Mouse (Mus musculus) liver, postnatal 0 days (tissue): ENCODE results near the gene Astn1. TPM values are rescaled to one million over a fixed set of nuclear protein-coding genes. Genes with fewer than 3 reads are reported as not detected.

ENCODE experiments used
- ATAC-seq: fragments of 200-750 bp; cut with Nextera tagmentation; 2 replicates; pipeline ENCODE4 v1.8.0; 2017; ENCODE audit warnings: mild to moderate bottlenecking, moderate library complexity
- DNase-seq: peaks from one replicate; pipeline ENCODE4 v3.0.0-alpha.2; 2016
- H3K27ac ChIP-seq: fragments of 300-500 bp; sonication (generic); 2 replicates; pipeline ENCODE4 v1.5.1; 2014; ENCODE audit warnings: antibody characterized with exemption, moderate library complexity, mild to moderate bottlenecking, low read depth
- H3K27me3 ChIP-seq: fragments of 300-500 bp; sonication (generic); 2 replicates; pipeline ENCODE4 v1.6.1; 2014; ENCODE audit warnings: low read length, control low read depth, mixed read lengths; ENCODE audit not compliant: insufficient read depth
- H3K36me3 ChIP-seq: fragments of 300-500 bp; sonication (generic); replicated peaks from 2 replicates; pipeline ENCODE4 v1.6.1; 2014; ENCODE audit warnings: mild to moderate bottlenecking, control low read depth, low read length, moderate library complexity, mixed read lengths; ENCODE audit not compliant: insufficient read depth
- H3K4me1 ChIP-seq: fragments of 300-500 bp; sonication (generic); 2 replicates; pipeline ENCODE4 v1.6.1; 2014; ENCODE audit warnings: antibody characterized with exemption, mild to moderate bottlenecking, control low read depth; ENCODE audit not compliant: insufficient read depth
- H3K4me2 ChIP-seq: fragments of 300-500 bp; sonication (generic); 2 replicates; pipeline ENCODE4 v1.6.1; 2014; ENCODE audit warnings: low read depth, mild to moderate bottlenecking, low read length, moderate library complexity, mixed read lengths
- H3K4me3 ChIP-seq: fragments of 300-500 bp; sonication (generic); 2 replicates; pipeline ENCODE4 v1.5.1; 2014; ENCODE audit warnings: low read depth, low read length
- H3K9ac ChIP-seq: fragments of 300-500 bp; sonication (generic); replicated peaks from 2 replicates; pipeline ENCODE4 v1.6.1; 2014; ENCODE audit warnings: mild to moderate bottlenecking, moderate library complexity
- H3K9me3 ChIP-seq: fragments of 300-500 bp; sonication (generic); 2 replicates; pipeline ENCODE4 v1.6.1; 2016; ENCODE audit warnings: mild to moderate bottlenecking, control low read depth, low read length, mixed read lengths
- CTCF ChIP-seq: sonication (generic); IDR thresholded peaks from 2 replicates; pipeline ENCODE4 v1.5.1; 2016; ENCODE audit warnings: antibody characterized with exemption, low read depth
- EP300 ChIP-seq: IDR thresholded peaks from 2 replicates; pipeline ENCODE4 v1.6.1; 2016; ENCODE audit warnings: antibody characterized with exemption, low read depth, mild to moderate bottlenecking
- WGBS: fragments of 180-500 bp; shearing (Covaris S2); extraction: QIAGEN DNeasy Blood & Tissue Kit; methylation state at CpG from one replicate; pipeline ENCODE4 v1.1.7; 2014; ENCODE audit not compliant: insufficient replicate concordance; 5-methylcytosine and 5-hydroxymethylcytosine counted together
- polyA plus RNA-seq: library from polyadenylated mRNA; unstranded; fragments of >200 nt; fragmentation: Nextera tagmentation; extraction: Ambion mirVana; gene quantifications from 2 replicates; pipeline ENCODE4 v1.2.1, GENCODE M21; 2015

The Astn1 gene
- polyA plus RNA-seq, 1 experiment from 2014 or later: not detected

DNA sequence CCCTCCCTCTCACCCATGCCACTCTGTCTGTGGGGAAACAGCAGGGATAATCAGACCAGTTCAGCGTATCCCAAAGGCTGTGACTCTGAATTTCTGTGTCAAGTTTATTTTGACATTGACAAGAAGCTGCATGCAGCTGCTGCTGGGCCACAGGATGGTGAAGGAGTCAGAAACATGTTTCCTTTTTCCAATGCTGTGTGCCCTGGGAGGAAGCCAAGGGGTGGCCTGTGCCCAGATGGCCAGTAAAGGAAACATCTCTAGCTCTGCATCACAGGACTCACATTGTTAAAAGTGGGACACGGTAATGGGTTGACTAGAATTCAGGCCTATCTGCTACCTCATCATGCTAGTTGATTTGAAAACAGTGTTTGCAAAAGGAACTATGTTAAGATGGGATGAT, 279.2 kb downstream of the Astn1 start:
- 74% methylated on average over 2 of the region's 2 CpGs for WGBS
- H3K27ac ChIP-seq: no peak overlapping the region
- no peak for TF ChIP-seq CTCF
- no peak for TF ChIP-seq EP300
- H3K36me3 ChIP-seq: no peaks in the 10 kb centered on the region
- H3K9ac ChIP-seq: no peak overlapping the region
- H3K9me3 ChIP-seq: no peaks in the 10 kb centered on the region
- no peak for DNase-seq
- no peak for ATAC-seq
- no peaks in the 10 kb centered on the region for H3K27me3 ChIP-seq
- no peak overlapping the region for H3K4me3 ChIP-seq
- H3K4me1 ChIP-seq: no peaks in the 10 kb centered on the region
- H3K4me2 ChIP-seq: no peak overlapping the region

DNA sequence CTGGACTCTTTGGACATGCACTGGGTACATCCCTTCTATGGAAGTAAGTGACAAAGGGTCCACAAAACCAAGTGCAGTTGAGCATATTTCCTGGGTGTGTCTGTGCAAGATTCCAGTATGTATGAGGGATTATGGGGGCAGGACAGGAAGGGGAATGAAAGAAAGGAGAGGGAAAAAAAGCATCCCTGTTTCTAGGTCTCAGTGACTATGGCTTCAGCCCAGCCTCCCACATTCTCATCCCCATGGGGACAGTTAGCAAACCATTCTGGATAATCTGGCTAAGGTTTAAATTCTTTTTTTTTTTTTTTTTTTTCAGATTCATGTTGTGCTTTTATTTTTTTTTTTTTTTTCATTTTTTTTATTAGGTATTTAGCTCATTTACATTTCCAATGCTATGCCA, 280.2 kb downstream of the Astn1 start:
- TF ChIP-seq EP300 (no peak), CTCF (no peak)
- Histone ChIP-seq H3K9me3 (no peaks in the 10 kb centered on the region), H3K27me3 (no peaks in the 10 kb centered on the region), H3K4me3 (no peak overlapping the region), H3K9ac (no peak overlapping the region), H3K36me3 (no peaks in the 10 kb centered on the region), H3K27ac (no peak overlapping the region), H3K4me1 (no peaks in the 10 kb centered on the region), H3K4me2 (no peak overlapping the region)
- DNase-seq (no peak), ATAC-seq (no peak)

DNA sequence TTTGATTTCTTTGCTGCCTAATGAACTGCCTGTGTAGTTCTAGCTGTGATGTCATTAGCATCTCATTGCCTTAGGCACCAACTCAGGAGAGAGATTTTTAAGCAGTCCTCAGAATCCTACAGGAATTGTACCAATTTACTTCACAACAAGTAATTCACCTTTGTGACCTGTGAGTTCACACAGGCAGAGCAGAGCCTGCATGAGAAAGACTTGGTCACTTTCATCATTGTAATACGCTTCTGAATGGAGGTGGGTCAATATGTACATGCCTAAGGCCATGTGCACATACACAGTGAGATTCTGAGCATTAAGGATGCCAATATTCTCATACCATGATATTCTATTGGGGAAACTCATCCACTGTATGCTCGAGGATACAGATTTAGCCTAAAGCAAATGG, 290.7 kb downstream of the Astn1 start:
- Histone ChIP-seq H3K4me1 (no peaks in the 10 kb centered on the region), H3K9me3 (no peaks in the 10 kb centered on the region), H3K27ac (no peak overlapping the region), H3K9ac (no peak overlapping the region), H3K27me3 (no peaks in the 10 kb centered on the region), H3K4me3 (no peak overlapping the region), H3K4me2 (no peak overlapping the region), H3K36me3 (no peaks in the 10 kb centered on the region)
- DNase-seq (no peak), ATAC-seq (no peak)
- 52% methylated on average over 2 of the region's 2 CpGs for WGBS
- TF ChIP-seq CTCF (no peak), EP300 (no peak)

DNA sequence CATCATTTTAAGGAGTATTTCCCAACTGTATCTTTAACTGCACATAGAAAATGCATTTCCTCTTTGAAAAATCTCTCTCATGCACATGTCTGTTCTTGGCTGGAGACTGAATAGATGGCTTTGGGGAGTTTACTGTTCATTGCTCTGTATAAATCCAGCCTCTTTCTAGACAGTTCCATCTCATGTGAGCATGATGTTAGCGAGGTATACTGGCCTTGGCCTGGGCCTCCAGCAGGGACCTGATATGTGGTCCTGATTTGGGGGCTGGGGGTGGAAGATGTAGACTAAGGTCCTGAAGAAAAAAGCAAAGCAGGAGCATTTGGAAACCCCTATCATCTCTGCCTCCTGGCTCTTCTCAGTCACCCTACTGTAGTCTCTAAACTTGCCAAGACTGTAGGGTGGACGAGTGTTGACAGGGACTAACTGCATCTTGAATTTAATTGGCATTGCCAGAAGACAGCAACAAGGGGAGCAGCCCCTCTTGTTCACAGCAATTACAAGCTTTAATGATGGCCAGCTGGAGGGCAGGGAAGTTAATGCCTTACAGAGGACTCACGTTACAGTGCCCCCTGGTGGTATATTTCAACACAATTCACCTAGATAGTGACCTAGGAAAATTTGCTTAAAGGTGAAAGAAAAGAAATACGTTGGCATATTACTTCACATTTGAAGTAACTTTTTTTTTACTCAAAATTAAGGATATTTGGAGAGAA, 291.9 kb downstream of the Astn1 start:
- Histone ChIP-seq H3K9ac (no peak overlapping the region), H3K4me2 (no peak overlapping the region), H3K4me3 (no peak overlapping the region), H3K27ac (no peak overlapping the region), H3K36me3 (no peaks in the 10 kb centered on the region), H3K4me1 (no peaks in the 10 kb centered on the region), H3K27me3 (no peaks in the 10 kb centered on the region), H3K9me3 (no peaks in the 10 kb centered on the region)
- ATAC-seq: 0 out of 2 replicates have a peak, but pooled peaks have one; percentile 38
- peak; percentile 15 for DNase-seq
- TF ChIP-seq EP300 (no peak), CTCF (peak; percentile 56)
- WGBS: 24% methylated on average over 4 of the region's 4 CpGs

DNA sequence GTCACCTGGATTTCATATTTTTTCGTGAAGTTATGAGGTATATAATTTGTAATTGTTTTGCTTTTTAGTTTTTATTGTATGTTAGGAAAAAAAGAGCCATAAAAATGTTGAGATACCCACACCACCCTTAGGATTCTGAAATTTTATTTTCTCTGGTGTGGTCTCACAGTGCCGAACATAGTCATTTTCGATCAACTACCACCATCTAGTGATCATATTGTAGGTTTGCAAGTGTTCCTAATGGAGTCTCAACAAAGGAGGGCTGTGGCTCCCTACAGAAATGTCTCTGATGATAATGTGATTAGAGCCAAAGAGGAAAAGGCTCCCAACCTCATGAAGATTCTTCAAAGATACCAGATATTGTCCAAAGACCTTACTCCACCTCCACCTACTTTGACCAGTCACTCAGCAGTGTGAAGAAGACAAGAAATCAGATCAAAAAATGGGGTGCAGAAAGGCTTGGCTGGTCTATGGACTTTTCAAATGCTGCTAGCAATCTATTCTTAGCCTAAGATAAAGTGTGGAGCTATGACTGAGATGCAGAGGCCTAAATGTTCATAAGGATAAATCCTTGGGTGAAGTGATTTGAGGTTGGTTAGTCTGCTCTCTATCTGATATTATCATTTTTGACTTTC, 292.6 kb downstream of the Astn1 start:
- no peak overlapping the region for H3K9ac ChIP-seq
- no peaks in the 10 kb centered on the region for H3K27me3 ChIP-seq
- no peaks in the 10 kb centered on the region for H3K4me1 ChIP-seq
- no peaks in the 10 kb centered on the region for H3K9me3 ChIP-seq
- 0 out of 2 replicates have a peak, but pooled peaks have one; percentile 47 for ATAC-seq
- no peaks in the 10 kb centered on the region for H3K36me3 ChIP-seq
- DNase-seq: no peak
- H3K27ac ChIP-seq: no peak overlapping the region
- TF ChIP-seq EP300 (no peak), CTCF (peak; percentile 63)
- WGBS: 30% methylated on average over 3 of the region's 3 CpGs
- no peak overlapping the region for H3K4me2 ChIP-seq
- no peak overlapping the region for H3K4me3 ChIP-seq

DNA sequence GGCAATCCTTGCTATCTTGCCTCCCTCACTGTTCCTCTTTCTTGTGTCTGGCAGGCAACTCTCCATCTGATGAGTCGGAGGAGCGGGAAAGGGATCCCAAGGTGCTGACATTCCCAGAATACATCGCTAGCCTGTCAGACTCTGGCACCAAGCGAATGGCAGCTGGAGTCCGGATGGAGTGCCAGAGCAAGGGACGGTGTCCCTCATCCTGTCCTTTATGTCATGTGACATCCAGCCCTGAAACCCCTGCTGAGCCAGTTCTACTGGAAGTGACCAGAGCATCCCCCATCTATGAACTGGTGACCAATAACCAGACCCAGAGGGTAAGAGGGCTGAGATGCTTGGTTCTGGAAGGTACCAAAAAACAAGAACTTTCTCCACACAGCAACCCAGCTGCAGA, 294.9 kb downstream of the Astn1 start:
- Histone ChIP-seq H3K9me3 (no peaks in the 10 kb centered on the region), H3K9ac (no peak overlapping the region), H3K4me2 (no peak overlapping the region), H3K36me3 (no peaks in the 10 kb centered on the region), H3K4me1 (no peaks in the 10 kb centered on the region), H3K27me3 (no peaks in the 10 kb centered on the region), H3K27ac (no peak overlapping the region), H3K4me3 (no peak overlapping the region)
- ATAC-seq (no peak), DNase-seq (no peak)
- WGBS: 87% methylated on average over 6 of the region's 6 CpGs
- no peak for TF ChIP-seq EP300
- no peak for TF ChIP-seq CTCF
